Mouse (Mus musculus): ENCODE measurements around the gene Gm48551. TPM values are rescaled to one million over a fixed set of nuclear protein-coding genes. Genes with fewer than 3 reads are reported as not detected.
A peak's percentile ranks its signal among the peaks of the same experiment; 100 is the strongest.

The Gm48551 gene
- polyA plus RNA-seq, 1 experiment from 2014 or later, result 2.1 TPM

DNA sequence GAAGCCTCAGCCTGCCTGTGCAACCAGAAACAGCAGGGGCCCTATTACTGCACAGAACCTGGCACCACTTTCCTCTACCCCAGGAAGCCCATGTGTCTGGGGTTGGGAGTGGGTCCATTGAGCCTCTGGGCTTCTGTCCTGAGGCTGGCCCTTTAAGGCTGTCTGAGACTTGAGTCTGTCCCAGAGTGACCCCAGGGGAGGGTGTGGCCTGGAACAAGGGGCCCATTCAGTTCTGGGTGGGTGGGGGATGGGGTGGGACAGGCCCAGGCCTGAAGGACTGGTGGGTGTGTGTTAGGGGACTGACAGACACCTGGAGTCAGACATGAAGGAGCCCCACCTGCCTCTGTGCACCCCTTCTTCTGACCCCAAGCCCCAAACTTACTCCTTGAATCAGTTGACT lies 30.4 kb downstream of the Gm48551 start:
- Histone ChIP-seq H3K27me3 (replicated peaks) (no peaks in the 10 kb centered on the region), H3K9me3 (no peaks in the 10 kb centered on the region), H3K9ac (peak overlapping the region; percentile 71; the same call in 1 of the 2 replicates), H3K4me2 (no peak overlapping the region), H3K4me3 (no peak overlapping the region), H3K27ac (replicated peaks) (peak overlapping the region; percentile 55; the same call in 1 of the 2 replicates), H3K36me3 (peaks cover 32% of the 10 kb centered on the region), H3K4me1 (peaks cover 99% of the 10 kb centered on the region)
- ATAC-seq (ENCODE audit: extremely low read depth, insufficient number of reproducible peaks, low FRiP score, low TSS enrichment), result no peak

DNA sequence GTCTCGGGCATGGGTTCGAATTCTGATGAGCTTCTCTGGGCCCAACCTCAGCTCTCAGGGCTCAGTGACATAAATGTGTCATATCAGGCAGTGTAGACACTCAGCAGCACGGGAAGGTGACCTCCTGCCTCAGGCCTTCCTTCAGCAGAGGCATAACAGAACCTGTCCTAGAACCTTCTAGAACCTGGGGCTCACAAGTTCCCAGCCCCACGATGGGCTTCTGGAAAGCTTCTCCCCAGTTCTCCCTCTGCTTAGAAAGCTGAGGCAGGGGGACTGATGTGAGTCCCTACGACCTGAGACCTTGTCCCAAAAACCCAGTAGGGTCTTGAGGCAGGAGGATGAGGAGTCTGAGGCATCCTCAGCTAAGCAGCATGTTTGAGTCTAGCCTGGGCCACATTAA lies 30.9 kb downstream of the Gm48551 start:
- Histone ChIP-seq H3K27me3 (replicated peaks) (no peaks in the 10 kb centered on the region), H3K27ac (replicated peaks) (no peak overlapping the region; the same call in 1 of the 2 replicates), H3K9me3 (no peaks in the 10 kb centered on the region), H3K4me1 (peaks cover 94% of the 10 kb centered on the region), H3K4me3 (no peak overlapping the region), H3K9ac (peak overlapping the region; percentile 71; the same call in 1 of the 2 replicates), H3K36me3 (peaks cover 36% of the 10 kb centered on the region), H3K4me2 (no peak overlapping the region)
- ATAC-seq (ENCODE audit: extremely low read depth, insufficient number of reproducible peaks, low FRiP score, low TSS enrichment), result no peak
- WGBS, result 81% methylated on average over 5 of the region's 5 CpGs

DNA sequence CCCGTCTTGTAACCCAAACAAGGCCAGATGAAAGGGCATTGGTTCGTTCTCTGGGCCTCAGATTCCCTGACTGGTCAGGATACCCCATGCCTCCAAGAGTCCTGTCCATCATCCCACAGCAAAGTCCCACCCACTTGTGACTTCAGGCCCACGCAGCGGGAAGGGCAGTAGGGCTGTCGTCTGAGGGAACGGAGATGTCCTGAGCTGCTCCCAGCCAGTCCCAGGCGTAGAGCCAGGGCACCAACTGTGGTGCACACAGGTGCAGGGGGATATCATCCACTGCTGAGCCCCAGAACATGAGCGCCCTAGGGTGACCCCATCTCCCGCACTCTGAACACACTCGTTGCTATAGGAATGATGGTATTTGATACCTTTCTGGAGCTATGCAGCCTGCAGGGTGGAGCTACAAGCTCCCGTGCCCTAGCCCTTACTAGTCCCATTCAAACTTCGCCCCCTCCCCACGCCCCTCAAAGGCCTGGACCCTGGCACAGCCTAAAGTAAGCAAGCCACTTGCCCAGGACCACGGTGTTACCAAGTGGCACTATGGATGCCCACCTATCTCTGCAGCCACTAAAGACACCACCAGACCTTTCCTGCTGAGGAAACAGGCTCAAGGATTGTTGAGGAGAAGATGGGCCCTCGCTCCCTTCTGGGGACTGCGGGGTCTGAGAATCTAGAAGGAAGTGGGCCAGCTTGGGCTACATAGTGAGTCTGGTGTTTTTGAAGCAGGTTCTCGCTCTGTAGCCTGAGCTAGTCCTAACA lies 31.5 kb downstream of the Gm48551 start:
- Histone ChIP-seq H3K4me2 (no peak overlapping the region), H3K4me1 (peaks cover 88% of the 10 kb centered on the region), H3K36me3 (peaks cover 42% of the 10 kb centered on the region), H3K27ac (replicated peaks) (peak overlapping the region; percentile 61; the same call in 1 of the 2 replicates), H3K9ac (peak overlapping the region; percentile 71), H3K4me3 (no peak overlapping the region), H3K27me3 (replicated peaks) (no peaks in the 10 kb centered on the region), H3K9me3 (no peaks in the 10 kb centered on the region)
- ATAC-seq (ENCODE audit: extremely low read depth, insufficient number of reproducible peaks, low FRiP score, low TSS enrichment), result no peak
- WGBS, result 67% methylated on average over 17 of the region's 17 CpGs

DNA sequence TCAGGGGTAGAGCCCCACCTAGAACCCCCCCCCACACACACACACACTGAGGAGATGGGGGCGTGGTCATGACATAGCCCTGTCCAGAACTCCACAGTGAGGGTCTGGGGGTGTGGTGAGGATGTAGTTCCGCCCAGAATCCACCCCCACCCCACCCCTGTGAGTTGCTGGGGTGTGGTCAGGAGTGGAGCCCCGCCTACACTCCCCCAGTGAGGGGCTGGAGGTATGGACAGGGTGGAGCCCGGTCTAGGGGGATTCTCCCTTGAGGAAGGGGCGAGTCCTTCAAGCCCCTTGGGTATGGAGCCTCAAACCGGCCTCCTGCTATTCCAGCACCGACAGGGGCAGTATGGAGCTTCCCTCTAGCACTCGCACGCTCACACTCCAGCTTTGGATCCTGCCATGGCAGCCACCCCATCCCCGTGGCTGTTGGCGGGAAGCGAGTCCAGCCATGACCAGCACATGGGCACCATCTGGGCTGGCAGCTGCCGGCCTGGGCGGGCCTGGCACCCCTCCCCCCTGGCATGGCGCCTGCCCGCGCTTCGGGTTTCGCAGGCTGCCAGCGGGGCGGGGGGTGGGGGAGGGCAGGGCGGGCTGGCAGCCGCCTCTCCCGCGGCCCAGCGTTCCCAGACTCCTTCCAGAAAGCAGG lies 32.4 kb downstream of the Gm48551 start:
- Histone ChIP-seq H3K27ac (replicated peaks) (peak overlapping the region; percentile 61), H3K4me1 (peaks cover 80% of the 10 kb centered on the region), H3K9me3 (no peaks in the 10 kb centered on the region), H3K4me2 (peak overlapping the region; percentile 75), H3K36me3 (peaks cover 42% of the 10 kb centered on the region), H3K4me3 (peak overlapping the region; percentile 45), H3K27me3 (replicated peaks) (no peaks in the 10 kb centered on the region), H3K9ac (peak overlapping the region; percentile 82)
- 2% methylated on average over 26 of the region's 26 CpGs for WGBS
- peak; percentile 17 for ATAC-seq (ENCODE audit: extremely low read depth, insufficient number of reproducible peaks, low FRiP score, low TSS enrichment)

DNA sequence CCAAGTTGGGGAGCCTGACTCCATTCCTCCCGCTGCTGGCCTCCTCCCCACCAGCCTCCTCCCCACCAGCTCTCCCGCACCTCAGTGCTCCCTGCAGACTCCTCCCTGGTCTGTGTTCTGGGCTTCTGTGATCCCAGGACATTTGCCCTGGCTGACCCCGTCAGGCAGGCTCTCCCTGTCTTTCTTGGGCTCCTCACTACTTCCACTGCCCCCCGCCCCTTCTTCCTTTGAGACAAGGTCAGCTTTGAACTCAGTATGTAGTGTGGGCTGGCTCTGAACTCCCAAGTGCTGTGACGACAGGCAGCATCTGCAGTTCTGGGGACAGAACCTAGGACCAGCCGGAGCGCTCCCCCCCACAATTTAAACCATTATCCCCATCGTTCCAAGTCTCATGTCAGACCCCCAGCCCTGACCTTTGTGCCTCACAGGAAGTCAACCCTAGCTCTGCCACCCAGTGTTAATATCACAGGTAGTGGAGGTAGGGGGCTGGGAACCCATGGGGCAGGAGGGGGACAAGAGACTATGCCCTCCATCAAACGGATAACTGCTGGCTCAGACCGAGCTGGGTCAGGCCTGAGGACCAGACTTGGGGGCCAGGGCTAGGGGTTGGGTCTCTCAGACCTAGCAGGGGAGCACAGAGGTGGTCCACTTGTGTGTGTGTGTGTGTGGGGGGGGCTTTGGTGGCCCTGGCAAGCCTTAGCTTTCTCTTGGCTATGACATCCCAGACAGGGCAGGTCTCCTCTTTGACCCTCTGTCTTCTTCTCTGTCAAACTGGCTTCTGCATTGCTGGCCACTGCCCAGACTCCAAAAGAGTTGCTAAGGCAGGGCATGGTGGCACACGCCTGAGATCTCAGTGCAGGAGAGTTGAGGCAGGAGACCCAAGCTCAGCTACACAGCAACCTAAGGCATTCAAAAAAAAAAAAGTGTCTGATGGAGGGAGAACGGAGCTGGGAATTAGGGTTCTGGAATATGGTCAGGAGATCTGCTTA lies 33.3 kb downstream of the Gm48551 start:
- no peak for ATAC-seq (ENCODE audit: extremely low read depth, insufficient number of reproducible peaks, low FRiP score, low TSS enrichment)
- Histone ChIP-seq H3K27me3 (replicated peaks) (no peaks in the 10 kb centered on the region), H3K4me1 (peaks cover 79% of the 10 kb centered on the region), H3K9me3 (no peaks in the 10 kb centered on the region), H3K4me2 (peak overlapping the region; percentile 75), H3K36me3 (peaks cover 41% of the 10 kb centered on the region), H3K4me3 (peak overlapping the region; percentile 45), H3K9ac (peak overlapping the region; percentile 82), H3K27ac (replicated peaks) (peak overlapping the region; percentile 61)
- 49% methylated on average over 12 of the region's 12 CpGs for WGBS

DNA sequence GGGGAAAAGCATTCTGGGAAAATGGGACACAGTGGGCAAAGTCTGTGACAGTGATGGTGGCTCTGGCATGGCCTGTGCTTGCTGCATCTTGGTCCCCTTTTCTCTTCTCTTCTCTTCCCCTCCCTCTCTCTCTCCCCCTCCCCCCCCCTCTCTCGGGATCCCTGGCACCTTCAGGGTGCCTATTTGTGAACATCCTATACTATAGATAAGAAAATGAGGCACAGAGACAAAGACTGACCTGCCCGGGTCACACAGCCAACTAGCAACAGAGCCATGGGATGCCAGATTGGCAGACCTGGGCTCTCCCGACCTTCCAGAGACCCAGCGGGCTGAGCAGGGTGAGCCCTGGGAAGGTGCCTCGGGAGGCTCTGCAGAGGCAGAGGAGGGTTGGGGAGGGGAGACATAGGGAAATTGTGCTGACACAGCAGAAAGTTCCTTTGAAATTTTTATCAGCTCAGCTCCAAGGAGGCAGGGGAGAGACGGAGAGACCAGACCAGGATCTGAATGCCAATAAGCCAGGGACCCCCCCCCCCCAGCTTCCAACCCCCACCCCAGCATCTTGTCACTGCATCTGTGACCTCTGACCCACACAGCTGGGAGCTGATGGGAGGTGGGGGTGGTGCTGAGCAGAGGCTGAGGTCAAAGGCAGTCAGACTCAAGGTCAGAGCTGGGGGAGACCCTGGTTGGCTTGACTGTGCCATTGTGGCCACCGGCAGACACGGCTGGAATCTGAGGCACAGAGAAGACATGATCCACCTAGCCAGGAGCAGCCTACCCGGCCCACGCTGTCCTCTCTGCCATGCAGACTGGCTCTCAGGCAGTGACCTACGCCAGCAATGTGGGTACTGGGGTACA lies 34.2 kb downstream of the Gm48551 start:
- Histone ChIP-seq H3K4me1 (peaks cover 70% of the 10 kb centered on the region), H3K27ac (replicated peaks) (no peak overlapping the region), H3K27me3 (replicated peaks) (no peaks in the 10 kb centered on the region), H3K4me2 (no peak overlapping the region), H3K9ac (peak overlapping the region; percentile 63), H3K36me3 (peaks cover 32% of the 10 kb centered on the region), H3K4me3 (no peak overlapping the region), H3K9me3 (no peaks in the 10 kb centered on the region)
- 47% methylated on average over 11 of the region's 11 CpGs for WGBS
- no peak for ATAC-seq (ENCODE audit: extremely low read depth, insufficient number of reproducible peaks, low FRiP score, low TSS enrichment)

DNA sequence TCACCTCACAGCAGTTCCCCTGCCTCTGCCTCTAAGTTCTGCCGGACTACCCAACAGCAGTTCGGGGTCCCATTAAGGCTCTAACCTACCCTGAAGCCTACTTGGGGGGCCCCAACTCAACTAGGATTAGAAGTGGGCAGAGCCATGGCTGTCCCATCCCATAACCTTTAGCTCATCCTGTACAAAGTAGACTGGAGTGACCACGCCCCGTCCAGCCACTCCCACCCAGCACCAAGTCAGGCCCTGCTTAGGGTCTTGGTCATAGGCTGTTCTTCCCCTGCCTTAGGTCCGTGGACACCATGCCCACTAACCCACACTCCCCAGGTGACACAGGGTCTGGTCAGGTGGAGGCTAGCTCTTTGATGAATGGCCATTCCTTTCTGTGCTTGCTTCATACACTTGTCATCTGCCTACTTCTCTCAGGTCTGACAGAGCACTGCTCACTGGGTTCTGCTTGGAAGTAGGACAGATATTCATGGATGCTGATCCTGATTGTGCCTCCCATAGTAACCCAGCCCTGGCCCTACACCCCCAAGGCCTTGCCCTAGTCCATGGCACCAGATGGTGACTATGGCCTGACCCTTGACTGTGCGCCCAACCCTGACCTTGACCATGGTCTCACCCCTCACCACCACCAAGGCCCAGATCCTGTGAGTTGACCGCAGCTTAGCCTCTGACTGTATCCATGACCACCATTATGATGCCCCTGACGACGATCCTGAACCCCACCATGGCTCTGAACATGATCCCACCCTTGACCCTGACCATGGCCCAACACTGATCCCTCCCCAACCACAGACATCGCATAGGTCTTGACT lies 35.1 kb downstream of the Gm48551 start:
- Histone ChIP-seq H3K4me1 (peaks cover 70% of the 10 kb centered on the region), H3K9me3 (no peaks in the 10 kb centered on the region), H3K27me3 (replicated peaks) (no peaks in the 10 kb centered on the region), H3K27ac (replicated peaks) (no peak overlapping the region), H3K4me2 (no peak overlapping the region), H3K9ac (peak overlapping the region; percentile 63; the same call in 1 of the 2 replicates), H3K4me3 (no peak overlapping the region), H3K36me3 (peaks cover 32% of the 10 kb centered on the region)
- 89% methylated on average over 10 of the region's 10 CpGs for WGBS
- no peak for ATAC-seq (ENCODE audit: extremely low read depth, insufficient number of reproducible peaks, low FRiP score, low TSS enrichment)

DNA sequence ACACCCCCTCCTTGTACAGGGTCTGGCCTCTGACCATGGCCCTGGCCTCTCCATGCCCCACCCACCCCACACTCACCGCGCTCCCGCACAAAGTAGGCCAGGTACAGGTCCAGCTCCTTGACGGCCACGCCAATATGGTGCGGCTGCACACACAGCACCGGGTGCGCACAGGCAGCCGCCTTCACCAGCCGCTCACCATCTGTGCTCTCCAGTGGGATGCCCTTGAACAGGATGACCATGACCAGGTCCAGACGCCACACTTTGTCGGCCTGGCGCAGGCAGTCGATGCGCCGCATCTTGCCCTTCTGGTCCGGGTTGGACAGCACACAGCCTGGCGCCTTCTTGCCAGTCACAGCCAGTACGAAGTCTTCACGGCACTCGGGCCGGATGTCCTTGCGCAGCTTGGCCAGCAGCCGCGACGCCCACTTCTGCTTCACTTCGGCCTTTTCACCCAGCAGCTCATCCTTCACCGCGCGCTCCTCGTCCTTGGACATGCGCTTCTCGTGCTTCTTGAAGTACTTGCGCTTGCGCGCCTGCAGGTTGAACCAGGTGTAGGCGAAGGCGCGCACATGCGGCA lies 36.0 kb downstream of the Gm48551 start:
- no peak overlapping the region for H3K9ac ChIP-seq
- no peak overlapping the region for H3K4me3 ChIP-seq
- ATAC-seq (ENCODE audit: extremely low read depth, insufficient number of reproducible peaks, low FRiP score, low TSS enrichment), result no peak
- peaks cover 31% of the 10 kb centered on the region for H3K36me3 ChIP-seq
- H3K9me3 ChIP-seq, result no peaks in the 10 kb centered on the region
- no peak overlapping the region for H3K27ac ChIP-seq (replicated peaks)
- no peak overlapping the region for H3K4me2 ChIP-seq
- H3K4me1 ChIP-seq, result peaks cover 70% of the 10 kb centered on the region
- 82% methylated on average over 40 of the region's 40 CpGs for WGBS
- peaks cover 2% of the 10 kb centered on the region; the same call in 1 of the 2 replicates for H3K27me3 ChIP-seq (replicated peaks)

DNA sequence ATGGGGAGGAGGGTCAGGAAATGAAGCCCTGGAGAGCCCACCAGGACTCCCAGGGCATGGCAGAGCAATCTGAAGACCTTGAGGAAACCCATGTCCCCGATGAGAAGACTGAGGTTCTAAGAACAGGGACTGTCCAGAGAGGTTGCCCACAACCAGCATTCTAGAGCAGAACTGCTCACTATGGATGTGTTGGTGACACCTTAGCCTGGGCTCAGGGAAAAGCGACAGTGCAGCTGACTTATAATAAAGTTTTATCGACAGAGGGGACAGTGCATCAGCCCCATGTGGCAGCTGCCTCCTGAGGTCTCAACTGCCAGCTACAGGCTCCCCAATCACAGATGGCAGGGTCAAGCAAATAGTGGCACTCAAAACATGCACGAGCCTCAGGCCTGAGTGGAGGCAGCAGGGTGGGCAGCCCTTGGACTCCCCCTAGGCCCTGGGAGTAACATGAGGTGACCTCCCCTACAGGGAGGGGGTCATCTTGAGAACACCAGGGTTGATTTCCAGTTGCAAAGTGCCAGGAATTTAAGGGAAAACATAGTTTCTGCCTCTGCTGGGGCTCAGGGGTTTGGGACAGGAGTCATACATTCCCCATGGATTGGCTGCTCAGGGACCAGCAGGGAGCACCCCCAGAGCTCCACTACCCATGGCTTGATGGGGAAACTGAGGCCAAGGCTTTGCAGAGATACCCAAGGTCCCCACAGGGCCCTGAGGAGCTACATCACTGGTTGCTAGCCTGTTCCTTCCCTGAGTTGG lies 37.0 kb downstream of the Gm48551 start:
- no peak overlapping the region for H3K9ac ChIP-seq
- H3K4me2 ChIP-seq, result no peak overlapping the region
- H3K9me3 ChIP-seq, result no peaks in the 10 kb centered on the region
- no peak for ATAC-seq (ENCODE audit: extremely low read depth, insufficient number of reproducible peaks, low FRiP score, low TSS enrichment)
- H3K27me3 ChIP-seq (replicated peaks), result peaks cover 8% of the 10 kb centered on the region; the same call in 1 of the 2 replicates
- H3K36me3 ChIP-seq, result peaks cover 23% of the 10 kb centered on the region
- 67% methylated on average over 4 of the region's 4 CpGs for WGBS
- H3K4me3 ChIP-seq, result no peak overlapping the region
- no peak overlapping the region for H3K27ac ChIP-seq (replicated peaks)
- peaks cover 68% of the 10 kb centered on the region for H3K4me1 ChIP-seq
